ENCODE assay signal across 8 mouse cellular contexts in genomic region chr16:20620399-20620735, GRCm38 (mm10). TPM values are rescaled to one million over a fixed set of nuclear protein-coding genes. Genes with fewer than 3 reads are reported as not detected.
DNase-seq lines count a peak whose midpoint lies in the region; ATAC-seq lines count a peak whose summit lies in the region.

No protein-coding gene starts in this region.

- peak overlapping the region; percentile 98 for H3K4me2 ChIP-seq in limb, embryonic 12.5 days
- H3K4me2 ChIP-seq in stomach, embryonic 14.5 days (replicated peaks; ENCODE audit: low read depth, low read length), result peak overlapping the region; percentile 98

- no peak for ATAC-seq in limb, embryonic 12.5 days (ENCODE audit: insufficient number of reproducible peaks, insufficient read depth, low FRiP score, low TSS enrichment, low read depth)
- ATAC-seq in stomach, embryonic 14.5 days (ENCODE audit: insufficient number of reproducible peaks, insufficient read depth, low FRiP score, low read depth), result no peak
- no peak for ATAC-seq in monocyte, adult 5-6 weeks (replicated peaks; ENCODE audit: insufficient number of reproducible peaks, low FRiP score, low TSS enrichment, poor library complexity, severe bottlenecking)

- H3K27ac ChIP-seq in limb, embryonic 12.5 days, result no peak overlapping the region
- H3K27ac ChIP-seq in stomach, embryonic 14.5 days (ENCODE audit: low read length), result no peak overlapping the region

- H3K9me3 ChIP-seq in limb, embryonic 12.5 days, result no peaks in the 10 kb centered on the region
- no peaks in the 10 kb centered on the region for H3K9me3 ChIP-seq in stomach, embryonic 14.5 days (ENCODE audit: control insufficient read depth, low read depth, low read length)

- H3K4me1 ChIP-seq in limb, embryonic 12.5 days (replicated peaks), result peaks cover 29% of the 10 kb centered on the region
- H3K4me1 ChIP-seq in stomach, embryonic 14.5 days (ENCODE audit: control insufficient read depth, insufficient read depth, low read length), result peaks cover 8% of the 10 kb centered on the region; the same call in 1 of the 2 replicates

- peak overlapping the region; percentile 76 for H3K4me3 ChIP-seq in limb, embryonic 12.5 days (replicated peaks)
- H3K4me3 ChIP-seq in stomach, embryonic 14.5 days (ENCODE audit: low read depth, low read length), result peak overlapping the region; percentile 65

- peaks cover 42% of the 10 kb centered on the region for H3K27me3 ChIP-seq in limb, embryonic 12.5 days
- peaks cover 12% of the 10 kb centered on the region for H3K27me3 ChIP-seq in stomach, embryonic 14.5 days (ENCODE audit: control insufficient read depth, insufficient read depth, low read length)

- peaks cover 7% of the 10 kb centered on the region; the same call in 1 of the 2 replicates for H3K36me3 ChIP-seq in limb, embryonic 12.5 days
- H3K36me3 ChIP-seq in stomach, embryonic 14.5 days (ENCODE audit: control insufficient read depth, insufficient read depth, low read length), result no peaks in the 10 kb centered on the region

- peak; percentile 43 for DNase-seq in cerebellum, adult 11 months
- DNase-seq in cerebellum, adult 9-11 months, result no peak
- DNase-seq in thymus, postnatal 0 days (ENCODE audit: low spot score), result peak; percentile 7
- no peak for DNase-seq in thymus, postnatal 4 days
- no peak for DNase-seq in testis, postnatal 14 days (ENCODE audit: low spot score)

- H3K9ac ChIP-seq in limb, embryonic 12.5 days (replicated peaks), result no peak overlapping the region
- H3K9ac ChIP-seq in stomach, embryonic 14.5 days (replicated peaks; ENCODE audit: low read depth, low read length), result no peak overlapping the region

- under 1% methylated on average over 9 of the region's 9 CpGs for WGBS in limb, embryonic 12.5 days
- WGBS in stomach, embryonic 14.5 days, result 2% methylated on average over 9 of the region's 9 CpGs

RNA-seq across cellular contexts. Expression of gene Camk2n2, which starts 0.7 kb away (rescaled TPM):
- polyA plus RNA-seq in thymus, postnatal 0 days (2015; fragmentation: Nextera tagmentation; extraction: Ambion mirVana), result 0.48 and 0.52 TPM in 2 replicates
- 1.1 and 1.2 TPM in 2 replicates for polyA plus RNA-seq in limb, embryonic 12.5 days (2016; fragmentation: Nextera tagmentation; extraction: Ambion mirVana)
- 1.8 and 2.1 TPM in 2 replicates for polyA plus RNA-seq in stomach, embryonic 14.5 days (2014; fragmentation: Nextera tagmentation; extraction: Ambion mirVana)
- 0.49 TPM in 1 of 3 replicates, not detected in the others for total RNA-seq in monocyte, adult 5-6 weeks (2017)

RNA-seq across cellular contexts. Expression of gene Alg3, which starts 8.8 kb away (rescaled TPM):
- polyA plus RNA-seq in thymus, postnatal 0 days (2015; fragmentation: Nextera tagmentation; extraction: Ambion mirVana), result 22.9 and 28.4 TPM in 2 replicates
- 35.5 and 42.5 TPM in 2 replicates for polyA plus RNA-seq in limb, embryonic 12.5 days (2016; fragmentation: Nextera tagmentation; extraction: Ambion mirVana)
- polyA plus RNA-seq in stomach, embryonic 14.5 days (2014; fragmentation: Nextera tagmentation; extraction: Ambion mirVana), result 46.1 and 46.8 TPM in 2 replicates
- 4.3 to 11.9 TPM (median 5.5 TPM) in 3 replicates for total RNA-seq in monocyte, adult 5-6 weeks (2017)

RNA-seq across cellular contexts. Expression of gene Gm49333, which starts 9.0 kb away (rescaled TPM):
- not detected in 2 replicates for polyA plus RNA-seq in thymus, postnatal 0 days (2015; fragmentation: Nextera tagmentation; extraction: Ambion mirVana)
- polyA plus RNA-seq in limb, embryonic 12.5 days (2016; fragmentation: Nextera tagmentation; extraction: Ambion mirVana), result not detected in 2 replicates
- not detected in 2 replicates for polyA plus RNA-seq in stomach, embryonic 14.5 days (2014; fragmentation: Nextera tagmentation; extraction: Ambion mirVana)
- not detected in 3 replicates for total RNA-seq in monocyte, adult 5-6 weeks (2017)

RNA-seq across cellular contexts. Expression of gene Eef1akmt4, which starts 9.0 kb away (rescaled TPM):
- polyA plus RNA-seq in thymus, postnatal 0 days (2015; fragmentation: Nextera tagmentation; extraction: Ambion mirVana), result 26.4 and 32.3 TPM in 2 replicates
- polyA plus RNA-seq in limb, embryonic 12.5 days (2016; fragmentation: Nextera tagmentation; extraction: Ambion mirVana), result 32.7 and 36.6 TPM in 2 replicates
- polyA plus RNA-seq in stomach, embryonic 14.5 days (2014; fragmentation: Nextera tagmentation; extraction: Ambion mirVana), result 30.3 and 33.8 TPM in 2 replicates
- total RNA-seq in monocyte, adult 5-6 weeks (2017), result 2.4 to 3.1 TPM (median 2.5 TPM) in 3 replicates

RNA-seq across cellular contexts. Expression of gene Ece2, which starts 9.3 kb away (rescaled TPM):
- 0.08 and 0.23 TPM in 2 replicates for polyA plus RNA-seq in thymus, postnatal 0 days (2015; fragmentation: Nextera tagmentation; extraction: Ambion mirVana)
- 5.9 TPM in 2 replicates for polyA plus RNA-seq in limb, embryonic 12.5 days (2016; fragmentation: Nextera tagmentation; extraction: Ambion mirVana)
- 2.4 and 3.4 TPM in 2 replicates for polyA plus RNA-seq in stomach, embryonic 14.5 days (2014; fragmentation: Nextera tagmentation; extraction: Ambion mirVana)
- not detected in 3 replicates for total RNA-seq in monocyte, adult 5-6 weeks (2017)

Comparison
In these comparisons a context has a peak if more than half of its experiments do, and no peak if none do; other contexts are left out.
1. DNase-seq: peak in cerebellum, adult 11 months (single experiment) and thymus, postnatal 0 days (single experiment); none in cerebellum, adult 9-11 months (single experiment), thymus, postnatal 4 days (single experiment) and testis, postnatal 14 days (single experiment).